Mouse (Mus musculus) G1E (cell line): ENCODE results near the gene Klc1.

ENCODE experiments used
- CTCF ChIP-seq: IDR thresholded peaks from 2 replicates; pipeline ENCODE4 v1.5.1; 2012; ENCODE audit warnings: low read depth, low read length, inconsistent platforms, mixed read lengths
- GATA1 ChIP-seq: IDR thresholded peaks from 2 replicates; pipeline ENCODE4 v1.6.1; 2012; ENCODE audit warnings: borderline replicate concordance, low read length, inconsistent platforms, mixed read lengths

DNA sequence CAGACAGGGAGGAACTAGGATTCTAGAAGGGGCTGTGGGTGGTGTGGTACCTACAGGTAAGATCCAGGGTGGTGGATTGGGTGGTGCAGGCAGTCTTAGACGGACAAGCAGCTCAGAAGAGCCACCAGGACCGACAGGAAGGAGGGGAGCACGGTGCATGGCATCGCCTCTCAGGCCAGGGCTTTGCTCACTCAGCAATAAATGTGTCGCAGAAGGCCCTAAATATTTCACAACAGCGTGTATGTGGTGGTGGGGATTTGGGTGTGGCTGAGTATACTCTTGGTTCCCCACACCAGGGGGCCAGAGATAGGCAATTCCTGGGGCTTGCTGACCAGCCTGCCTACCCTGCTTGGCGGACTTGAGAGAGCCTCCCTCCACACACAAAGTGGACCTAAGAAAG lies 62.1 kb downstream of the Klc1 start:
- TF ChIP-seq CTCF (no peak), GATA1 (no peak)
